Mouse (Mus musculus) stomach, embryonic 16.5 days (tissue): ENCODE measurements around the gene Ube2cbp. TPM values are rescaled to one million over a fixed set of nuclear protein-coding genes. Genes with fewer than 3 reads are reported as not detected.

ENCODE experiments used
- ATAC-seq: fragments of 200-750 bp; cut with Nextera tagmentation; 2 replicates; pipeline ENCODE4 v1.8.0; 2017; ENCODE audit warnings: moderate number of reproducible peaks, moderate TSS enrichment; ENCODE audit not compliant: insufficient read depth, low FRiP score
- H3K27ac ChIP-seq: fragments of 300-500 bp; sonication (generic); 2 replicates; pipeline ENCODE4 v1.5.1; 2014; ENCODE audit warnings: low read length
- H3K27me3 ChIP-seq: fragments of 300-500 bp; sonication (generic); 2 replicates; pipeline ENCODE4 v1.6.1; 2014; ENCODE audit warnings: low read length, control low read depth, mixed read lengths; ENCODE audit not compliant: control insufficient read depth, insufficient read depth
- H3K36me3 ChIP-seq: fragments of 300-500 bp; sonication (generic); 2 replicates; pipeline ENCODE4 v1.6.1; 2014; ENCODE audit warnings: low read length; ENCODE audit not compliant: control insufficient read depth, insufficient read depth
- H3K4me1 ChIP-seq: fragments of 300-500 bp; sonication (generic); 2 replicates; pipeline ENCODE4 v1.6.1; 2014; ENCODE audit warnings: low read length, control low read depth, mixed read lengths; ENCODE audit not compliant: control insufficient read depth, insufficient read depth
- H3K4me2 ChIP-seq: fragments of 300-500 bp; sonication (generic); 2 replicates; pipeline ENCODE4 v1.6.1; 2014; ENCODE audit warnings: low read depth, low read length, mixed read lengths
- H3K4me3 ChIP-seq: fragments of 300-500 bp; sonication (generic); replicated peaks from 2 replicates; pipeline ENCODE4 v1.5.1; 2014; ENCODE audit warnings: mild to moderate bottlenecking, low read length
- H3K9ac ChIP-seq: fragments of 300-500 bp; sonication (generic); 2 replicates; pipeline ENCODE4 v1.6.1; 2014; ENCODE audit warnings: low read length
- H3K9me3 ChIP-seq: fragments of 300-500 bp; sonication (generic); replicated peaks from 2 replicates; pipeline ENCODE4 v1.6.1; 2016; ENCODE audit warnings: low read length, control low read depth; ENCODE audit not compliant: control insufficient read depth
- WGBS: fragments of 180-500 bp; shearing (Covaris S2); extraction: QIAGEN DNeasy Blood & Tissue Kit; methylation state at CpG from one replicate; pipeline ENCODE4 v1.1.7; 2014; 5-methylcytosine and 5-hydroxymethylcytosine counted together
- polyA plus RNA-seq: library from polyadenylated mRNA; unstranded; fragments of >200 nt; fragmentation: Nextera tagmentation; extraction: Ambion mirVana; gene quantifications from 2 replicates; pipeline ENCODE4 v1.2.1, GENCODE M21; 2015

Ube2cbp gene
- polyA plus RNA-seq, 1 experiment from 2014 or later = 4.4 TPM

DNA sequence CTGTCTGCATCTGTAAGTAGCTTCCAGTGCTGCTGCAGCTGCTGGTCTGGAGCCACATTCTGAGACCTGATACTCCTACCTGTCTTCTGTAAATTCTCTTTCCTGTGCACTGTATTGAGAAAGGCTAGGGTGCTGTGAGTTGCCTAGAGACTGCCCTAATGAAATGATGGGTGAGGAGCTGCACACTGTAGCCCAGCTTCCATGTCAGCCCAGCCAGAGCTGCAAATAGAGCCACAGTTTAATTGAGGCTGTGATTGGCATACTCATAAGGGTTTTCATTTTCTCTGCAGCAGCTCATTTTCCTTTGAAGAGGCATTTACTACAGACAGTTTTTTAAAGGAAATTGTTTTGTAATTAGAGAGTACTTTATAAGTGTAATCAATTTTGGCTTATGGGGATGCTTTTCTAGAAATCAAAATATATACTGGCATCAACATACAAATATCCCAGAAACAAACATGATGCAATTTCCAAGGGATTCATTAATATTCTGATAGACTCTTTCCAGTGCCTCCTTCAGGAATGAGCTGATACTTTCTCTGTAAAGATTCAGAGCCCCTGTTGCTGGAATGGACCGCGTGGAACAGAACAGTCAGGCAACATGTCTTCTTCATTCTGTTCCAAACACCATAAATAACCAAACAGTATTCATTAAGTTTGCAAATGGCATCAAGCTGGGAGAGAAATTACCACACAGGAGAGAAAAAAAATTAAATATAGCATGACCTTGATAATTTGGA lies 177.8 kb downstream of the Ube2cbp start:
- Histone ChIP-seq H3K4me2 (no peak overlapping the region), H3K4me1 (no peaks in the 10 kb centered on the region), H3K4me3 (no peak overlapping the region), H3K9ac (no peak overlapping the region), H3K36me3 (no peaks in the 10 kb centered on the region), H3K9me3 (peaks cover 6% of the 10 kb centered on the region; the same call in 1 of the 2 replicates), H3K27me3 (no peaks in the 10 kb centered on the region), H3K27ac (no peak overlapping the region)
- 95% methylated on average over 2 of the region's 2 CpGs for WGBS
- ATAC-seq = no peak

DNA sequence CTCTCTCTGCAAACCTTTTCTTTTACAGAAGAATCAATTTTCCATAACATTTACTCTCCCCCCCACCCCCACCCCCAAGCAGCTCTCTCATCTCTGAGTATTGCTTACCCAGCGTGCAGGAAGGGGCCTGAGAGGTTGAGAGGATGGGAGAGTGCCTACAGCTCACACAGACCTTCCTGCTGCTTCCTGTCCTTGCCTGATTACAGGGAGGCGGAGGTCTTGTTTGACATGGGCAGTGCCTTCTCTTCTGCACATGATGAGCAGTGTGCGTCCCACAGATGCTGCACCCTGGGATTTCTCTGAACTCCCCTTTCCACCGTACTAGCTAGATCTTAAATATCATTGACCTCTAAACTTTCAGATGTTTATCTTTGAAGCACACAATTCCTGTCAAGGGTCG lies 182.2 kb downstream of the Ube2cbp start:
- Histone ChIP-seq H3K9ac (no peak overlapping the region), H3K4me1 (no peaks in the 10 kb centered on the region), H3K27ac (no peak overlapping the region), H3K27me3 (no peaks in the 10 kb centered on the region), H3K4me2 (no peak overlapping the region), H3K9me3 (peaks cover 6% of the 10 kb centered on the region; the same call in 1 of the 2 replicates), H3K36me3 (no peaks in the 10 kb centered on the region), H3K4me3 (no peak overlapping the region)
- WGBS = 47% methylated on average over 5 of the region's 5 CpGs
- ATAC-seq = no peak

DNA sequence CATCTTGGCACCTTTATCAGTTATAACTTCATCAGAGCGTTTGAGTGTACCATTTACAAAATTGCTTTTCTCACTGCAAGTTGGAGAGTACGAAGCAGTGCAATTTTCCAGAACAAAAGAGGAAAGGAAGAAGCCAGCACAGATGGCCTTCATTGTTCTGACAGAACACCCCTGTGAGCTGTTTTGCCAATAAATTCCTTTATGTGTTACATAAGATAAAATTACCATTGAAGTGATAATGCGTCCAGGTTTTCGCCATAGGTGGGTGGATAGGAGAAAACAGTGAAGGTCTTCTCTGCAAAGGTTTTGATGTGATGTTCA lies 183.6 kb downstream of the Ube2cbp start:
- no peak overlapping the region for H3K27ac ChIP-seq
- 62% methylated on average over 4 of the region's 4 CpGs for WGBS
- H3K4me2 ChIP-seq = no peak overlapping the region
- no peak overlapping the region for H3K9ac ChIP-seq
- H3K4me1 ChIP-seq = no peaks in the 10 kb centered on the region
- no peak overlapping the region for H3K4me3 ChIP-seq
- no peaks in the 10 kb centered on the region for H3K36me3 ChIP-seq
- peaks cover 6% of the 10 kb centered on the region; the same call in 1 of the 2 replicates for H3K9me3 ChIP-seq
- no peaks in the 10 kb centered on the region for H3K27me3 ChIP-seq
- ATAC-seq = no peak

DNA sequence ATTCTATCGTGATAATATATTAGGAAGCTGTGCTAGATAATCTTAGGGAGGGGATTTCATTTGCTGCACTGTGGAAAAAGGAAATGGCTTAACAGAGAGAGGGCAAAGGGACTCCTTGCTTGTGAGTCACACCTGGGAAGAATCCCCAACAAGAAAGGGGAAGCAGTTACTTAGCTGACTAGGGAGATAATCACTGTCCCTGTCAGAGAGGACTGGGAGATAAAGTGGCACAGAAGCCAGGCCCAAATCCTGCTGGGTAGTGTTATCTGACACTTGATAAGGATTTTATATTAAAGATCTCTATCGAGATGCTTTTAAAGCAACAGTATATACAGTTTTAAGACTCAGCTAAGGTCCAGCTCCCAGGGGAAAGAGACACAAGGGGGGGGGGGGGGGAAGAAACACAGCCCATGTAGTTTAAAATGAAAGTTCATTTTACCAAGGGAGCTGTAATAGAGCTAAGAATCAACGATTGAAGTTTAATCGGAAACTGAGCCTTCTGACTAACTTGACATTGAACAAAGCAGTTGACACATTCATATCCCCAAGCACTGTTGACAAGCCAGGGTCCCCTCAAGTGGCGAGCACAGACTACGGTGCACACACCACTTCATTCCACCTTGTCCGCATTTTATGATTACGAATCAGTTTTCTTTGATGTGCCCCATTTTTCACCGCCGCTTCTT lies 184.1 kb downstream of the Ube2cbp start:
- no peak overlapping the region for H3K4me3 ChIP-seq
- H3K4me2 ChIP-seq = no peak overlapping the region
- no peak overlapping the region for H3K9ac ChIP-seq
- no peaks in the 10 kb centered on the region for H3K4me1 ChIP-seq
- WGBS = 77% methylated on average over 10 of the region's 10 CpGs
- ATAC-seq = no peak
- H3K27ac ChIP-seq = no peak overlapping the region
- peaks cover 6% of the 10 kb centered on the region; the same call in 1 of the 2 replicates for H3K9me3 ChIP-seq
- no peaks in the 10 kb centered on the region for H3K27me3 ChIP-seq
- H3K36me3 ChIP-seq = no peaks in the 10 kb centered on the region

DNA sequence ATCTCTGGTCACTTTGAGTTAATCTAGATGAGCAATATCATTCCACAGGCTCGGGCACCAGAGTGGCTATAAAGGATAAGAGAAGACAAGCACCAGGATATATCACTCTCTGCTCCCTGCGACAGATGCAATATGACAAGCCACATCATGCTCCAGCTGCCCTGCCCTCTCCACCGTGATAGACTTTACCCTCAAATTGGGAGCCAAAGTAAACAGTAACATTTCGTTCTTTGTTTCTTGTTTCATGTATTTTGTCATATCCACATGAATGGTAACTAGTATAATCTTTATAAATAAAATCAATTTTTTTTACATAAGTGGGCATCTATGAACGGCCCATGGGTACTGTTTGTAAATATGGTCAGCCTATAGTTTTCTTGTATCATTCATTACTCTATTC lies 195.2 kb downstream of the Ube2cbp start:
- H3K27me3 ChIP-seq = no peaks in the 10 kb centered on the region
- H3K9ac ChIP-seq = no peak overlapping the region
- H3K4me2 ChIP-seq = no peak overlapping the region
- no peaks in the 10 kb centered on the region for H3K4me1 ChIP-seq
- 75% methylated on average over 5 of the region's 5 CpGs for WGBS
- H3K27ac ChIP-seq = no peak overlapping the region
- H3K9me3 ChIP-seq = no peaks in the 10 kb centered on the region
- H3K36me3 ChIP-seq = no peaks in the 10 kb centered on the region
- ATAC-seq = no peak
- H3K4me3 ChIP-seq = no peak overlapping the region

DNA sequence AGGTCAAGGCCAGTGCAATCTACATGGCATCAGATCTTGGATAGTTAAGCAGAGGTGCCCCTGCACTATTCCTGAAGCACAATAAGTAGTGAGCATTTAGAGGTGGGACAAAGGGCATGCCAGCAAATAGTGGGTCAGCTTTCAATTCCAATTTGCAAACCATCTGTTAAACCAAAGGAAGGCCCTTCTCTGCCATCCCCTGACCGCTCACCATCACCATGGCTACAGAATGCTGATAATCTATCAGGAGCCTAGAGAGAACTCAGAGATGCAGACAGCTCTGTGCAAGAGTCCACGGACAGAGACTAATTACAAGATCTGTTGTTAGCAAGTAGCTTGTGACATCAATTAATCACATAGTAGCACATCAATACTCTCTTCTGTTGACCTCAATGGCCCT lies 198.1 kb downstream of the Ube2cbp start:
- H3K9ac ChIP-seq = no peak overlapping the region
- 32% methylated on average over 2 of the region's 2 CpGs for WGBS
- no peak for ATAC-seq

More for the DNA sequence above, 198.1 kb downstream of the Ube2cbp start:
- H3K9me3 ChIP-seq = no peaks in the 10 kb centered on the region
- no peak overlapping the region for H3K27ac ChIP-seq
- no peak overlapping the region for H3K4me3 ChIP-seq
- H3K4me2 ChIP-seq = no peak overlapping the region
- no peaks in the 10 kb centered on the region for H3K27me3 ChIP-seq
- no peaks in the 10 kb centered on the region for H3K4me1 ChIP-seq
- no peaks in the 10 kb centered on the region for H3K36me3 ChIP-seq

Other genes with a start within 250 kb of the Ube2cbp start
- 13.9 and 16.1 TPM in 2 replicates for gene Dop1a, start 2.2 kb upstream of the Ube2cbp start, polyA plus RNA-seq
- 34.0 and 36.9 TPM in 2 replicates for gene Pgm3, start 106.9 kb upstream of the Ube2cbp start, polyA plus RNA-seq
- gene Rwdd2a, start 107.0 kb upstream of the Ube2cbp start, polyA plus RNA-seq = 2.4 TPM in 2 replicates
- 26.6 and 39.2 TPM in 2 replicates for gene Me1, start 231.0 kb upstream of the Ube2cbp start, polyA plus RNA-seq